Mouse (Mus musculus) CH12.LX (cell line): ENCODE measurements around the gene Ikzf3.

Experiments used
- CTCF ChIP-seq, 2 experiments: IDR thresholded peaks in 1 of 2; conservative IDR thresholded peaks in 1 of 2; 2 replicates each; pipeline ENCODE4 v1.5.1; 2011 to 2012; ENCODE audit warnings: low read depth in 2 of 2, low read length in 2 of 2, improper control_type of control experiment in 1 of 2, inconsistent platforms in 1 of 2, mild to moderate bottlenecking in 1 of 2, moderate library complexity in 1 of 2
- E2F4 ChIP-seq: IDR thresholded peaks from 2 replicates; pipeline ENCODE4 v1.6.1; 2011; ENCODE audit warnings: low read depth, low read length, improper control_type of control experiment; ENCODE audit not compliant: insufficient replicate concordance
- EP300 ChIP-seq: IDR thresholded peaks from 2 replicates; pipeline ENCODE4 v1.6.1; 2011; ENCODE audit warnings: low read length, improper control_type of control experiment
- HCFC1 ChIP-seq: IDR thresholded peaks from 2 replicates; pipeline ENCODE4 v1.6.1; 2012; ENCODE audit warnings: low read depth, mild to moderate bottlenecking, inconsistent platforms, low read length, improper control_type of control experiment
- MAX ChIP-seq: IDR thresholded peaks from 2 replicates; pipeline ENCODE4 v1.6.1; 2011; ENCODE audit warnings: low read length, improper control_type of control experiment
- MAZ ChIP-seq: IDR thresholded peaks from 2 replicates; pipeline ENCODE4 v1.6.1; 2012; ENCODE audit warnings: low read depth, mild to moderate bottlenecking, inconsistent platforms, low read length, improper control_type of control experiment, moderate library complexity
- MXI1 ChIP-seq: IDR thresholded peaks from 2 replicates; pipeline ENCODE4 v1.6.1; 2011; ENCODE audit warnings: mild to moderate bottlenecking, low read depth, low read length, improper control_type of control experiment
- NRF1 ChIP-seq: IDR thresholded peaks from 2 replicates; pipeline ENCODE4 v1.6.1; 2014; ENCODE audit warnings: low read depth, mild to moderate bottlenecking, inconsistent platforms, low read length, improper control_type of control experiment, moderate library complexity
- PAX5 ChIP-seq: IDR thresholded peaks from 2 replicates; pipeline ENCODE4 v1.6.1; 2012; ENCODE audit warnings: low read length, inconsistent platforms, mixed read lengths
- POLR2A ChIP-seq: IDR thresholded peaks from 2 replicates; pipeline ENCODE4 v1.6.1; 2011; ENCODE audit warnings: low read depth, mild to moderate bottlenecking, improper control_type of control experiment, low read length
- RCOR1 ChIP-seq: conservative IDR thresholded peaks from 2 replicates; pipeline ENCODE4 v1.6.1; 2012; ENCODE audit warnings: low read depth, mild to moderate bottlenecking, inconsistent platforms, low read length, improper control_type of control experiment
- SIN3A ChIP-seq: IDR thresholded peaks from 2 replicates; pipeline ENCODE4 v1.6.1; 2012; ENCODE audit warnings: low read length, improper control_type of control experiment, inconsistent platforms
- TCF12 ChIP-seq: IDR thresholded peaks from 2 replicates; pipeline ENCODE4 v1.6.1; 2014; ENCODE audit warnings: low read depth, mild to moderate bottlenecking, inconsistent platforms, low read length, improper control_type of control experiment
- UBTF ChIP-seq: IDR thresholded peaks from 2 replicates; pipeline ENCODE4 v1.6.1; 2012; ENCODE audit warnings: low read depth, mild to moderate bottlenecking, inconsistent platforms, low read length, improper control_type of control experiment, moderate library complexity

DNA sequence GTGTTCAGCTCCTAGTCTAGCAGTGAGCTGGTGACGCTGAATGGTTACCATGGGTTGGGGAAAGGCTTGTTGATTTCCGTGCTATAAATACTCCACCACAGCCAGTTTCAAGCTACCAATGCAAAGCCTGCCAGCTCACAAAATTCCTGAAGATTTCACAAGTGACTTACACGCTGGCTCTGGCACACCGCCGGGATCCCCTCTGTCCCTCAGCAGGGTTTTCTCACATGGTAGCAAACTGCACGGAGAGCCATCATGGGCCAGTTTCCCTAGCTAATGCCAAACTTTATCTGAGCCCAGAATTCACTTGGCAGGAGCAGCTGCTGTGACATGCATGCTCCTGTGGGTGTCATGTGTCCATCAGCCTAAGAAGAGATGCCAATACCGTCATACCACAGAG lies 36.4 kb downstream of the Ikzf3 start:
- TF ChIP-seq HCFC1 (no peak), NRF1 (no peak), POLR2A (no peak), RCOR1 (no peak), MXI1 (no peak), CTCF (conservative IDR thresholded peaks at IDR 0.05 in 1 of 2, IDR thresholded peaks at IDR 0.05 in 1 of 2; ENCODE audit: low read depth in 2 of 2, low read length in 2 of 2) (no peak), E2F4 (no peak), MAX (no peak), UBTF (no peak), MAZ (no peak), PAX5 (no peak), SIN3A (no peak), EP300 (no peak), TCF12 (no peak)
